In genomic region chr10:62422255-62422654, GRCm38 (mm10) we compare ENCODE assay signal across 11 mouse cellular contexts. TPM values are rescaled to one million over a fixed set of nuclear protein-coding genes. Genes with fewer than 3 reads are reported as not detected.
A peak's percentile ranks its signal among the peaks of the same experiment; 100 is the strongest.
DNase-seq lines count a peak whose midpoint lies in the region; ATAC-seq and TF ChIP-seq lines count a peak whose summit lies in the region.
"Had no signal": no experiment of that assay in that cellular context is flagged by ENCODE, and none has a peak within 500 bp of the region (broad histone marks: within the 10 kb centered on the region; RNA-seq: fewer than 3 reads in every experiment).

Gene Hkdc1, minus strand, starts transcription at chr10:62422491.

- no peak for TF ChIP-seq CTCF in intestine, postnatal 0 days (IDR thresholded peaks at IDR 0.05; ENCODE audit: low read depth)

- peak; percentile 36 for ATAC-seq in intestine, postnatal 0 days
- ATAC-seq in stomach, embryonic 14.5 days (ENCODE audit: insufficient number of reproducible peaks, insufficient read depth, low FRiP score, low read depth): peak; percentile 44; the same call in 1 of the 2 replicates
- no peak for ATAC-seq in erythroid progenitor cell, adult 5-6 weeks (replicated peaks; ENCODE audit: low FRiP score, poor library complexity, severe bottlenecking)

- peaks cover 47% of the 10 kb centered on the region for H3K4me1 ChIP-seq in heart, embryonic 10.5 days
- peaks cover 10% of the 10 kb centered on the region for H3K4me1 ChIP-seq in intestine, postnatal 0 days (replicated peaks; ENCODE audit: control insufficient read depth, insufficient read depth, low read length)
- 0 out of 2 replicates have a peak, but pooled peaks cover 8% of the 10 kb centered on the region for H3K4me1 ChIP-seq in stomach, embryonic 14.5 days (ENCODE audit: control insufficient read depth, insufficient read depth, low read length)
- H3K4me1 ChIP-seq: neural tube, embryonic 12.5 days had no signal

- 0 out of 2 replicates have a peak within 1 kb of the TSS, but pooled peaks have one; percentile 56 for H3K27ac ChIP-seq in heart, embryonic 10.5 days
- H3K27ac ChIP-seq in intestine, postnatal 0 days (ENCODE audit: low read depth, low read length): peak within 1 kb of the TSS; percentile 60
- no peak within 1 kb of the TSS; the same call in 1 of the 2 replicates for H3K27ac ChIP-seq in stomach, embryonic 14.5 days (ENCODE audit: low read length)
- H3K27ac ChIP-seq: neural tube, embryonic 12.5 days had no signal

- DNase-seq in heart, embryonic 10.5 days (ENCODE audit: low spot score): no peak
- no peak for DNase-seq in heart, postnatal 36 days
- DNase-seq in liver: peak; percentile 28
- DNase-seq in urinary bladder, postnatal 14 days (ENCODE audit: low spot score): no peak
- no peak for DNase-seq in left cerebral cortex, adult 11 months (ENCODE audit: low spot score)
- DNase-seq: adrenal gland, adult 2 months; B cell, adult 2 months had no signal

- H3K4me2 ChIP-seq in intestine, postnatal 0 days (replicated peaks; ENCODE audit: low read depth): peak within 1 kb of the TSS; percentile 56
- H3K4me2 ChIP-seq in stomach, embryonic 14.5 days (replicated peaks; ENCODE audit: low read depth, low read length): no peak within 1 kb of the TSS
- H3K4me2 ChIP-seq: neural tube, embryonic 12.5 days had no signal

- intact Hi-C loops in heart, postnatal 36 days (cut with DNase I): no loop called here

- WGBS in heart, embryonic 10.5 days: 49% methylated on average over 15 of the region's 15 CpGs
- WGBS in intestine, postnatal 0 days: 27% methylated on average over 15 of the region's 15 CpGs
- 45% methylated on average over 15 of the region's 15 CpGs for WGBS in stomach, embryonic 14.5 days

- H3K9ac ChIP-seq in intestine, postnatal 0 days (ENCODE audit: low read depth, low read length): peak within 1 kb of the TSS; percentile 37; the same call in 1 of the 2 replicates
- no peak within 1 kb of the TSS for H3K9ac ChIP-seq in stomach, embryonic 14.5 days (replicated peaks; ENCODE audit: low read depth, low read length)
- H3K9ac ChIP-seq: neural tube, embryonic 12.5 days had no signal

- no peaks in the 10 kb centered on the region for H3K27me3 ChIP-seq in heart, embryonic 10.5 days (ENCODE audit: insufficient read depth, poor library complexity, severe bottlenecking)
- no peaks in the 10 kb centered on the region for H3K27me3 ChIP-seq in intestine, postnatal 0 days (replicated peaks; ENCODE audit: control insufficient read depth, insufficient read depth, low read length)
- H3K27me3 ChIP-seq in stomach, embryonic 14.5 days (ENCODE audit: control insufficient read depth, insufficient read depth, low read length): no peaks in the 10 kb centered on the region
- H3K27me3 ChIP-seq: neural tube, embryonic 12.5 days had no signal

- no peaks in the 10 kb centered on the region for H3K9me3 ChIP-seq in heart, embryonic 10.5 days
- H3K9me3 ChIP-seq in intestine, postnatal 0 days (ENCODE audit: control insufficient read depth): no peaks in the 10 kb centered on the region
- no peaks in the 10 kb centered on the region for H3K9me3 ChIP-seq in stomach, embryonic 14.5 days (ENCODE audit: control insufficient read depth, low read depth, low read length)
- H3K9me3 ChIP-seq: neural tube, embryonic 12.5 days had no signal

- no peaks in the 10 kb centered on the region for H3K36me3 ChIP-seq in heart, embryonic 10.5 days
- H3K36me3 ChIP-seq in intestine, postnatal 0 days (ENCODE audit: control insufficient read depth, insufficient read depth): no peaks in the 10 kb centered on the region; the same call in 1 of the 2 replicates
- no peaks in the 10 kb centered on the region for H3K36me3 ChIP-seq in stomach, embryonic 14.5 days (ENCODE audit: control insufficient read depth, insufficient read depth, low read length)
- H3K36me3 ChIP-seq: neural tube, embryonic 12.5 days had no signal

- no peak within 1 kb of the TSS for H3K4me3 ChIP-seq in heart, embryonic 10.5 days
- H3K4me3 ChIP-seq in intestine, postnatal 0 days (ENCODE audit: low read depth, low read length): peak within 1 kb of the TSS; percentile 29
- H3K4me3 ChIP-seq in stomach, embryonic 14.5 days (ENCODE audit: low read depth, low read length): no peak within 1 kb of the TSS
- H3K4me3 ChIP-seq: neural tube, embryonic 12.5 days had no signal

RNA-seq across cellular contexts. Expression of gene Hkdc1, which starts in this region (rescaled TPM):
- 2.2 and 4.7 TPM in 2 replicates for polyA plus RNA-seq in heart, embryonic 10.5 days (2016; fragmentation: Nextera tagmentation; extraction: Ambion mirVana)
- total RNA-seq in heart, postnatal 36 days (2021): not detected
- polyA plus RNA-seq in intestine, postnatal 0 days (2015; fragmentation: Nextera tagmentation; extraction: Ambion mirVana): 37.7 and 47.1 TPM in 2 replicates
- polyA plus RNA-seq in stomach, embryonic 14.5 days (2014; fragmentation: Nextera tagmentation; extraction: Ambion mirVana): 2.0 and 2.2 TPM in 2 replicates
- total RNA-seq in erythroid progenitor cell, adult 5-6 weeks (2015; ENCODE audit: low replicate concordance): not detected in 2 replicates
- total RNA-seq in erythroid progenitor cell, adult 5-6 weeks (2017; ENCODE audit: low replicate concordance): not detected in 2 replicates
- total RNA-seq: adrenal gland, adult 2 months had no signal
- polyA plus RNA-seq: adrenal gland, adult 2 months had no signal
